9 mouse cellular contexts compared by ENCODE assay signal in the genomic region with DNA sequence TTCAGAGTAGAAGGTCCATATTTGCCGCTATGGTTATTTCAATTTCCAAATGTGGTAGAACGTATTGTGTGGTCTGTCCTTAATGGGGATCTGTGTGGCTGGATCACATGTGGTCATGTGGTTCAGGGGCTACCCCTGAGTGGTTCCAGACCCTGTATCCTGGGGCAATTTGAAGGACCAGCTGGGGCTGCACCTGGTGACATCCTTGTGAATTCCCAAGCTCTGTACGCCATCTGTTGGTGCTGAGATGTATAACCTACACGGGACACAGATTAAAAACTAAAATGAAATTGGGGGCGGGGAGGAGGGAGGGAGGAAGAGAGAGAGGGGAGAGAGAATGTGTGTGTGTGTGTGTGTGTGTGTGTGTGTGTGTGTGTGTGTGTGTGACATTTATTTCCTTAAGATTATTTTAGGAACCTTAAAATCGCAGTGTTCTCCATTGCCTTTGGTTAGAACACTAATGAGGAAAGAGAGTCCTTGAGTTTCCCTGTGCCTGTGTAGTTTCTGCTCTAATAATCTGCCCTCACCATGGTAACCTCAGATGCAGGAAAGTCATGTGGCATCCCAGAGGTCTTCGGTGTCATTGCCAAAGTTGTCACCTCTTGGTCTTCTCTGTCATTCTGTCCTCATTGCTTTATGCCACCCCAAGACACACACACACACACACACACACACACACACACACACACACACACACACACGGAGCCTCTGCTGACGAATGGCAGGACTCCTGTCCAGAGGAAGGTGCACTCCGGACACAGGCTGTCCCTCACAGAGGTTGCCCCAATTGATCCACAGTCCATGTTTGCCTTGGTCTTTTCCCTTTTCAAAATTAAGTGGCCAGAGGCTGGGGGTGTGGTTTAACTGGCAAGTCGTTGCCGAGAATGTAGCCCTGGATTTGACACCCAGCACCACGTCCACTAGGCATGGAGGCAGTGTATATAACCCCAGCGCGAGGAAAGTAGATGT. TPM values are rescaled to one million over a fixed set of nuclear protein-coding genes. Genes with fewer than 3 reads are reported as not detected.
DNase-seq lines count a peak whose midpoint lies in the region; ATAC-seq and TF ChIP-seq lines count a peak whose summit lies in the region.
"Had no signal": no experiment of that assay in that cellular context is flagged by ENCODE, and none has a peak within 500 bp of the region (broad histone marks: within the 10 kb centered on the region; RNA-seq: fewer than 3 reads in every experiment).

No protein-coding gene starts in this region.

- H3K36me3 ChIP-seq in forebrain, embryonic 15.5 days = peaks cover 23% of the 10 kb centered on the region; the same call in 1 of the 2 replicates
- H3K36me3 ChIP-seq in myocyte (ENCODE audit: control insufficient read depth, insufficient read depth) = no peaks in the 10 kb centered on the region
- H3K36me3 ChIP-seq: lung, embryonic 15.5 days had no signal

- TF ChIP-seq POLR2A in myocyte (IDR thresholded peaks at IDR 0.05; ENCODE audit: insufficient read length, low read depth) = no peak

- no peak overlapping the region for H3K9ac ChIP-seq in forebrain, embryonic 15.5 days (replicated peaks)
- H3K9ac ChIP-seq: lung, embryonic 15.5 days had no signal

- H3K4me2 ChIP-seq in forebrain, embryonic 15.5 days (replicated peaks) = no peak overlapping the region
- H3K4me2 ChIP-seq in myocyte (ENCODE audit: low read depth) = no peak overlapping the region
- H3K4me2 ChIP-seq: lung, embryonic 15.5 days had no signal

- DNase-seq in gastrocnemius, postnatal 10 days = peak; percentile 28
- no peak for DNase-seq in gastrocnemius, postnatal 4 days (ENCODE audit: low spot score in 2 of 2)
- DNase-seq in CD4-positive helper T cell, adult 2 months (ENCODE audit: low read depth, low spot score) = peak; percentile 45
- DNase-seq in cerebellum, adult 11 months = peak; percentile 47
- DNase-seq in left cerebral cortex, postnatal 10 days (ENCODE audit: extremely low spot score in 1 of 2, low spot score in 2 of 2) = peak; percentile 22 to 47
- no peak for DNase-seq in urinary bladder, postnatal 36 days (ENCODE audit: low spot score in 2 of 2)

- intact Hi-C loops in left cerebral cortex, postnatal 10 days (cut with DNase I) = no loop called here

- ATAC-seq in forebrain, embryonic 15.5 days (replicated peaks) = peak; percentile 76; the same call in 1 of the 2 replicates

- no peak overlapping the region for H3ac ChIP-seq in myocyte (ENCODE audit: control insufficient read depth, insufficient read length)

- H3K79me2 ChIP-seq in myocyte (ENCODE audit: control insufficient read depth, insufficient read depth) = no peaks in the 10 kb centered on the region

- H3K27ac ChIP-seq in forebrain, embryonic 15.5 days (replicated peaks) = no peak overlapping the region
- H3K27ac ChIP-seq: lung, embryonic 15.5 days had no signal

- 45% methylated on average over 15 of the region's 15 CpGs for WGBS in forebrain, embryonic 15.5 days

- H3K9me3 ChIP-seq in forebrain, embryonic 15.5 days = no peaks in the 10 kb centered on the region
- H3K9me3 ChIP-seq: lung, embryonic 15.5 days had no signal

- H3K4me3 ChIP-seq in forebrain, embryonic 15.5 days = no peak overlapping the region
- no peak overlapping the region for H3K4me3 ChIP-seq in myocyte
- H3K4me3 ChIP-seq: lung, embryonic 15.5 days had no signal

- peaks cover 10% of the 10 kb centered on the region for H3K4me1 ChIP-seq in forebrain, embryonic 15.5 days
- H3K4me1 ChIP-seq: lung, embryonic 15.5 days had no signal

- H3K27me3 ChIP-seq in forebrain, embryonic 15.5 days = no peaks in the 10 kb centered on the region
- H3K27me3 ChIP-seq in myocyte (ENCODE audit: control insufficient read depth, insufficient read depth, insufficient read length) = no peaks in the 10 kb centered on the region
- H3K27me3 ChIP-seq: lung, embryonic 15.5 days had no signal

TF ChIP-seq in myocyte, 11 proteins besides CTCF, POLR2A, EP300 and RAD21:
- TF ChIP-seq USF1 (IDR thresholded peaks at IDR 0.05; ENCODE audit: low read depth) (no peak), MYOD1 (IDR thresholded peaks at IDR 0.05; ENCODE audit: control insufficient read depth in 1 of 3, insufficient read length in 2 of 3, low read depth in 2 of 3) (peak in 2 of 3 experiments; percentile 28 to 63), MYOG (IDR thresholded peaks at IDR 0.05; ENCODE audit: control insufficient read depth in 1 of 3, insufficient read depth in 1 of 3, insufficient read length in 2 of 3, low read depth in 2 of 3) (peak in 1 of 3 experiments; percentile 48)

RNA-seq across cellular contexts. Expression of a gene that starts 15.6 kb away (rescaled TPM):
- not detected for total RNA-seq in gastrocnemius, postnatal 10 days (2021)
- total RNA-seq in gastrocnemius, postnatal 4 days (2021) = not detected
- not detected in 2 replicates for polyA plus RNA-seq in forebrain, embryonic 15.5 days (2015; fragmentation: Nextera tagmentation; extraction: Ambion mirVana)
- not detected for total RNA-seq in left cerebral cortex, postnatal 10 days (2021)
- polyA plus RNA-seq in myocyte (2012; fragmentation: generic; extraction: Trizol) = not detected
- polyA plus RNA-seq: lung, embryonic 15.5 days had no signal

RNA-seq across cellular contexts. Expression of a gene that starts 51.3 kb away (rescaled TPM):
- 10 to 100 TPM; 21.3 to 21.6 TPM for total RNA-seq in gastrocnemius, postnatal 10 days (2021)
- total RNA-seq in gastrocnemius, postnatal 4 days (2021) = 10 to 100 TPM in 1 of 2 experiments, 1 to 10 TPM in 1; 7.3 to 10.2 TPM
- 37.2 and 37.5 TPM in 2 replicates for polyA plus RNA-seq in forebrain, embryonic 15.5 days (2015; fragmentation: Nextera tagmentation; extraction: Ambion mirVana)
- total RNA-seq in left cerebral cortex, postnatal 10 days (2021) = 100 to 1,000 TPM; 134 to 136 TPM
- polyA plus RNA-seq in myocyte (2012; fragmentation: generic; extraction: Trizol) = 17.6 TPM

Comparison
In these comparisons a context has a peak if more than half of its experiments do, and no peak if none do; other contexts are left out.
1. DNase-seq: peak in gastrocnemius, postnatal 10 days (single experiment), CD4-positive helper T cell, adult 2 months (single experiment), cerebellum, adult 11 months (single experiment) and left cerebral cortex, postnatal 10 days (2 of 2); none in gastrocnemius, postnatal 4 days (0 of 2) and urinary bladder, postnatal 36 days (0 of 2).
2. RNA of a gene that starts 51.3 kb away (total RNA-seq): 134 to 136 TPM in left cerebral cortex, postnatal 10 days; 21.3 to 21.6 TPM in gastrocnemius, postnatal 10 days and 7.3 to 10.2 TPM in gastrocnemius, postnatal 4 days; every median in the first group is over 4 times any median in the second.